Mouse (Mus musculus): ENCODE results near the gene 4922502D21Rik.

Gene 4922502D21Rik

DNA sequence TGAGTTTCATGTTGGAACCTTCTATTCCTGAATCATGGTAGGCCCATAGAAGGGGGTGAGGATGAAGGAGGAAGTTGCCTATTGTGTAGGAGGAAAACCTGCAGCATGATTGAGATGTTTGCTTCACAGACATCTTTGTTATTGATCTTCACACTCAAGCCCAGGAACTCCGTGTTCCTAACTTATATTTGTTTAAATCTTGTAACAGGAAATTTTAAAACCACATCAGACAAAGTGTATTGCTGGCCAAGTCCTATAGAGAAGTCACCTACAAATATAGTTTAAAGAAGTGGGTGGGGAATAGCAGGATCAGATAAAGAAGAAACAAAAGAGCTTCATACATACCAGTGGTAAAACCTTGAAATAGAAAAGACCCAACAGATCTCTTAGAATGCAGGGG is 27.4 kb downstream of the 4922502D21Rik start:
- DNase-seq, result no peak

DNA sequence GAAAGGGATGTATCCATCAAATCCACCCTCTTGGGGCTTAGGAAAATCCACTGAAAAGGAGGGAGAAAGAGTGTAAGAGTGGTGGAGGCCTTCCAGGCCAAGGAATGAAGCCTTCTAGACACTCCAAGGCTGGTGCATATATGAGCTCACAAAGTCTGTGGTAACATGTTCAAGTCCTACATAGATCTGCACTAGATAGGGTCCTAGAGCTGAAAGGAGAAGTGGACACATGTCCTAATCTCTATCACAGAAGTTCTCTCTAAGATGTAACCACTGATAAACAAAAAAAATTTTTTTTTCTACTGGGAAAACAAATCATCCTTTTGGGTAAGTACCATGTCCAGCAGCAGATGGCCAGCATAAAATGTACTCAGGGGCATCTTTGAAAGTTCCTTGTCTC is 42.9 kb downstream of the 4922502D21Rik start:
- no peak for DNase-seq

DNA sequence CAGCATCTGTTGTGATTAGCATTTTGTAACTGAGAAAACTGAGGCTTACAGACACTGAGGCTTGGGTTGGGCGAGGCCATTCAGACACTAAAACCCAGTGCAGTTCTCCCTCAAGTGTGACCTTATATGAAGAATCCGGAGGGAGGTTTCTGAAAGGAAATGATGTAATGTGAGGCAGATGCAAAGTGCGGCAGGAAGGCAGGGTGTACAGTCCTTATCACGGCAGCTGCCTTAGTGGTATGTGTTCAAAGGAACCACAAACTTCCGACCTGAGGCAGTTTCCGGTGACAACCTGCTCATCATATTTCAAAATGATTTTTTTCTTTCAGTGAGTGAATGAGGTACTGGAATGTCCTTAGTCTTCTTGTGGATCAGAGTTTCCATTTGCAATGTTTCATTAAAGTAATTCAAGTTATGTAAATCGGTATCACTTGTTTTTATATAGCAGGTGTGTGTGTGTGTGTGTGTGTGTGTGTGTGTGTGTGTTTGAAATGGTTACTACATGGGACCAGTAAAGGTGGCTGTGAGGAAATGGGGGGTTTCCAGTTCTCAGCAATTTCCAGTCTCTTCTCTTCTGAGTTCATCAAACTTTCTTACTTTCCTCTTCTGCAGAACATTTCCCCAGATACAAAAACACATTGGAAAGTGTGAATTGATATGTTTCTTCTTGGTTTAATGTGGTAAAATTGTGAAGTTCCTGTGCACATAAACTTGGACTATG is 47.1 kb downstream of the 4922502D21Rik start:
- DNase-seq, result no peak

DNA sequence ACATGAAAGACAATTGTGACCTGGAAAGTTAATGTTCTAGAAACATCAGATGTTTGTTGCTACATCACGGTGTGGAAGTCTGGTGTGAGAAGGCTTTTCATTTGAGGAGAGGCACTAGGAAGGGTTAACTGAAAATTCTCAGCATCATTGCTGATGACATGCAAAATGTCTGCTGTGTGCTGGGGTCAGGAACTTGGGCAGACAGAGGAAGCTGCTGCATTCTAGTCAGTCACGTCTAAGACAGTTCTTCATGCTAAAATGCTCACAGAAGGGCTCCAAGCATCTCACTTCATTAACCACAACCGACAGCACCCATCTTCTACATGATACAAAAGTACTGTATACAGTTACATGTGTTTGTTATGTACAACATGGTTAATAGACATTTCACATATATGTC is 48.3 kb downstream of the 4922502D21Rik start:
- DNase-seq, result no peak

DNA sequence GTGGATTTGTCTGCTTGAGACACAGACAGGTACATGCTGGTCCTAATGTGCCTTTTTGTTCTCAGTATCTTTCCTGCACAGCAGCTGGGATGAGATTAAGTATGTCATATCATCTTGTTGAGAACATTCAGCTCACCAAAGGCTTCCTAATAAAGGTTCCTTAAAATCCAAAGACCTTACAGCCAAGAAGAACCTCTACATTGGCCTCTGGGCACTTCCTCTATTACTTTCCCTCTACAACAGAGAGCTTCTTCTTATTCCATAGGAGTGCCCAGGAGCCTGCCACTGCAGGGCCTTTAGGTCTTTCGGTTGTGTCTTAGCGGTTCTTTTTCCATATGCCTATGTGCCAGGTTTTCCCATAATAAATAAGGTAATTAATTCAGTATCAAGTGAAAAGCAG is 55.1 kb downstream of the 4922502D21Rik start:
- no peak for DNase-seq

DNA sequence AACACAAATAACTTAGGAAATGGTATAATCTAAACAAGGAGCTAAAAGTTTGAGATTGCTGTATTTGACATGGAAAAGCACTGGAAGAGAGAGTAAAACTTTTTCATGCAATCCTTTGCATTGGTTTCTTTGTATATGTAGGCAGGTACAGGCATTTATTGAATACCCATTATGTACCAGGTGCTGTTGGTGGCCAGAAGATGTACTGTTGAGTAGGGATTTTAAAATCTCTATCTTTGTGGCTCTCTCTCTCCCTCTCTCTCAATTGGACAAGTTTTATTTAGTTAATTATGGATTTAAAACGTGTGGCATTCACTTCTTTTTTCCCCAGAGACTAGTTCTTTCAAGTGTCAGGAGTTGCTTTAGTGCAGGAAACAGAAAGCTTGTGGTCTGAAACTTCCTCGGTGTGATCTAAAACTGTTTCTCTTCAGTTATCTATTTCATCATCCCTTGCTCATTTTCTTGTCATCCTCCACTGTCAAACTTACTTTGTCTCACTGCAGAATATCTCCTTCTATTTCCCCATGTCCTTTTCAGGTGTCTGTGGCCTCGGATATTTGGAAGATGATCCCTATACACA is 55.9 kb downstream of the 4922502D21Rik start:
- no peak for DNase-seq

DNA sequence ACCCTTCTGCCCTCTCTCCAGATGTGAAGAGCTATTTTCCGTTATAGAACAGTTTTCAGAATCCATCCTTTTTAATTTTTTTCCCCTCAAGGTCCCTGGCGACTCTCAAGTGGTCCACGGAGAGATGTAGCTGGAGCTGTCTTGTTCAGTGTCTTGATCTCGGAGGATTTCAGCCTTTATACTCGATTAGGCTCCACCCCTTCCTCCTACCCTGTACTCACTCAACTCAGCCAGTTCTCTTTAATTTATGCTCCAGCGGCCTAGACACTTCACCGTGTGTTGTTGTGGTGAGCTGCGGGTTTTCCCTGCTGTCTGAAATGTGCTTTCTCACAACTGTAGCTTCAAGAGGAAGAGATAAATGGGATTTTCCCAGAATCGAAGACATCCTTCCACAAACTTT is 56.4 kb downstream of the 4922502D21Rik start, which contains the start of gene Cd69:
Gene Cd69 (minus strand): TSS at position 217 of the 400 bp plus-strand sequence.
- no peak for DNase-seq

DNA sequence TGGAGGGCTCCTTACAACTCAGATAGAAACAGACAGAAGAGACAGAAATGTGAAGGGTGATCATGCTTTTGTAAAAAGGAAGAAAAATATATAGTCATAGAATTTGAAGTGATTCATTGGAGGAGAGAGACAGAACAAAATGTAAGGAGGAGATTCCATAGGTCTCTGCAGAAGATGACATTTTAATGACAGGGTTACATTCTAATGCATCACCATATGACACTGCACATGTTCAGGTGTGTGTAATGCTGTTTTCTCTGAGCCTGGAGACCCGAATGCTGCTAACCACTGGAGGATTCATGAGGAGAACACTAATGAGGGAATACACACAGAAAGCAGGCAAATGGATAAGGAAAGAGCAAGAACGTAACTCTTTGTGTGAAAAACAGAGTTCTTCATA is 57.1 kb downstream of the 4922502D21Rik start:
- DNase-seq, result no peak

DNA sequence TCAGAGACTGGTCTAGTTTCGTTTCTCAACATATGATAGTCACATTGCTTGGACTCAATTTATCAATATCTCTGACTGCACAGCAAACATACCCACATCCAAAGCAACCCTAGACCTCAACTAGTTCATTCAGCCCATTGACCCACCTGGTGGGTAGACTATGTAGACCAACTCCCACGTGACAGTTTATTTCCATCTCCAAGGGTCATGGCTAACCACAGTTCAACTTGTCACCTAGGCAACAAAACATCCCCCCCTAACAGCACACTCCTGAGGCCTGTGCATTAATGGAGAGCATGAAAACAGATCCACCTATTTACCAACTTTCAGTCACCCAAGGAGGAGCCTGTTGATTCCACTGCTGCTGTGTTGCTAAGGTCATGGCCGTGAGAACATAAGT is 57.9 kb downstream of the 4922502D21Rik start:
- no peak for DNase-seq
